Mouse (Mus musculus) neural tube, embryonic 12.5 days (tissue): ENCODE results near the gene Gpr149. TPM values are rescaled to one million over a fixed set of nuclear protein-coding genes. Genes with fewer than 3 reads are reported as not detected.

Source experiments
- ATAC-seq: fragments of 200-750 bp; cut with Nextera tagmentation; 2 replicates; pipeline ENCODE4 v1.8.0; 2017; ENCODE audit warnings: low read depth, mild to moderate bottlenecking, moderate TSS enrichment, moderate library complexity; ENCODE audit not compliant: low FRiP score
- H3K27ac ChIP-seq: fragments of 300-500 bp; sonication (generic); 2 replicates; pipeline ENCODE4 v1.5.1; 2016
- H3K27me3 ChIP-seq: fragments of 300-500 bp; sonication (generic); replicated peaks from 2 replicates; pipeline ENCODE4 v1.6.1; 2016; ENCODE audit warnings: mild to moderate bottlenecking
- H3K36me3 ChIP-seq: fragments of 300-500 bp; sonication (generic); 2 replicates; pipeline ENCODE4 v1.6.1; 2016; ENCODE audit warnings: mild to moderate bottlenecking
- H3K4me1 ChIP-seq: fragments of 300-500 bp; sonication (generic); 2 replicates; pipeline ENCODE4 v1.6.1; 2016
- H3K4me2 ChIP-seq: fragments of 300-500 bp; sonication (generic); replicated peaks from 2 replicates; pipeline ENCODE4 v1.6.1; 2016; ENCODE audit warnings: mild to moderate bottlenecking
- H3K4me3 ChIP-seq: fragments of 300-500 bp; sonication (generic); 2 replicates; pipeline ENCODE4 v1.5.1; 2016
- H3K9ac ChIP-seq: fragments of 300-500 bp; sonication (generic); 2 replicates; pipeline ENCODE4 v1.6.1; 2016; ENCODE audit warnings: mild to moderate bottlenecking
- H3K9me3 ChIP-seq: fragments of 300-500 bp; sonication (generic); 2 replicates; pipeline ENCODE4 v1.6.1; 2016; ENCODE audit warnings: mild to moderate bottlenecking
- WGBS: fragments of 180-500 bp; shearing (Covaris S2); methylation state at CpG from one replicate; pipeline ENCODE4 v1.1.7; 2016; 5-methylcytosine and 5-hydroxymethylcytosine counted together
- polyA plus RNA-seq: library from polyadenylated mRNA; unstranded; fragments of >200 nt; fragmentation: Nextera tagmentation; extraction: Ambion mirVana; gene quantifications from 2 replicates; pipeline ENCODE4 v1.2.1, GENCODE M21; 2016

Gene Gpr149
- polyA plus RNA-seq, result 0.29 and 0.82 TPM in 2 replicates

DNA sequence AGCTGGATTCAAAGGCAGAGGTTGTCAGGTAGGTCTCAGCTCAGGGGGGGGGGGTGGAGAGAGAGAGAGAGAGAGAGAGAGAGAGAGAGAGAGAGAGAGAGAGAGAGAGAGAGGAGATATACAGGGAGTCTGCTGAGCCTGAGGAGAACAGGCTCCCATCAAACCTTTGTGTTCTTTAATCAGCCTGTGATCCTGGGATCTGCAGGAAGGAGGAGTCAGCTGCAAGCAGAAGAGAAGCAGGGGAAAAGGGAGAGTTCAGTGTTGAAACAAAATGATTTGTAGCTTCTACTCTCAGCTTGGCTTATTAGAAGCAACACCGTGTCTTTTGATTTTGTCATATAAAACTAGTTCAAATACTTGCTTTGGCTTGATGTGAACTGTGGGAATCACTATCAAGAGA is at the start of gene Gpr149:
Gene Gpr149 (minus strand): TSS at position 168 of the 400 bp plus-strand sequence.
- peaks cover 15% of the 10 kb centered on the region for H3K27me3 ChIP-seq
- H3K9me3 ChIP-seq, result no peaks in the 10 kb centered on the region
- ATAC-seq, result no peak
- no peak within 1 kb of the TSS for H3K27ac ChIP-seq
- WGBS, result 75% methylated on average over 1 of the region's 1 CpGs
- H3K36me3 ChIP-seq, result no peaks in the 10 kb centered on the region
- H3K4me3 ChIP-seq, result peak within 1 kb of the TSS; percentile 43
- H3K9ac ChIP-seq, result no peak within 1 kb of the TSS
- peak within 1 kb of the TSS; percentile 81 for H3K4me2 ChIP-seq
- H3K4me1 ChIP-seq, result 0 out of 2 replicates have a peak, but pooled peaks cover 5% of the 10 kb centered on the region

DNA sequence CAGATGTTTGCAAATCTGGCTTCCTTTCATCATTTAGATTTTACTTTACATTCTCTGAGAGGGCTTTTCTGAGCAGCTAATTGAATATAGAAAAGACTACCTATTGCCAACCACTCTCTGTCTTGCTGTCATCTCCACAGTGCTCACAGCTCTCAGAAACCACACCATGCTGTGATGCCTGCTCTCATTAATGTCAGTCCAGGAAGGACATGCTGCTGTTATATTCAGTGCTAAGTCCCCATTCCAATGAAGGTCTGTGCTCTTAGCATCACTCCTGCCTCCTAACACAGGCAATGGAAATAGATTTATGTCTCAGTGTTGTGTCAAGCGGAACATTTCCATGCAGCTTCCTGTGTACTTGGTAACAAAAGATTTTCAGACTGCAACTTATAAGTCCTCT is 45.6 kb upstream of the Gpr149 start:
- Histone ChIP-seq H3K27me3 (no peaks in the 10 kb centered on the region), H3K4me1 (no peaks in the 10 kb centered on the region), H3K4me3 (no peak overlapping the region), H3K9ac (no peak overlapping the region), H3K36me3 (no peaks in the 10 kb centered on the region), H3K4me2 (no peak overlapping the region), H3K9me3 (no peaks in the 10 kb centered on the region), H3K27ac (no peak overlapping the region)
- no peak for ATAC-seq
- WGBS, result 67% methylated on average over 1 of the region's 1 CpGs

DNA sequence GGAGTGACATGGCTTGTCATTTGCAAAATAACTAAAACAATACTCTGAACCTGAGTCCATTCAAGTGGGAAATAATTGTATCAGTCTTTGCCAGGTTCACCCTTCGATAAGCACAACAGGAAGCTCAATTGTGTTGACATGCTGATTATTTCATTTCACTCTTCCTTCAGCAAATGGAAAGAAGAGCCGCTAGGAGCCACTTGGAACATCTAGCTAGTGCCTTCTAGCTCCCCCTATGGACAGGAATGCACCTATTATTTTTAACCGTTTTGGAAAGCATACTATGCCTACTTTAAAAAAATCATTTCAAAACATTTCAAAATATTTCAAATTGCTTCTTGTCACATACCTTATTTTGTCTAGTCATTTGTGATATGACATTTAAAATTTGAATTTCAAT is 5.9 kb upstream of the Gpr149 start:
- no peak for ATAC-seq

DNA sequence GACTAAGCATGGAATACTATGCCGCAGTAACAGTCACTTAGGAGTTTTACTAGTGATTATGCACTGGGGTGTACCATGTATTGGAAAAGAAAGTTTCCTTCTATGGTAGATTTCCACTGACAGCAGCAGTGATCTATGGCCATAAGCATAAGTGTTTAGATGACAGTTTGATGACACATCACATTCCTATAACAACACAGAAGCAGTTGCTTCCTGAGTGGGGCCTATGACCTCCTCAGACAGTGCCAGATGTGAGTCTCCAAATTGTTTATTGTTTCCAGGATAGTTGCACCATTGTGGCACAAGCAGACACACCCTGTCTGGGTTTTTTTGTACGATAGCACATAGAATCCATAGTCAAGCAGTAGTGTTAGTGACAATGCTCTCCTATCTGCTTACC is 991 bp upstream of the Gpr149 start:
- peaks cover 15% of the 10 kb centered on the region for H3K27me3 ChIP-seq
- H3K27ac ChIP-seq, result no peak overlapping the region
- H3K4me2 ChIP-seq, result no peak overlapping the region
- no peak overlapping the region for H3K4me3 ChIP-seq
- no peaks in the 10 kb centered on the region for H3K9me3 ChIP-seq
- ATAC-seq, result no peak
- 0 out of 2 replicates have a peak, but pooled peaks cover 5% of the 10 kb centered on the region for H3K4me1 ChIP-seq
- whole genome bisulfite sequencing, result 87% methylated on average over 2 of the region's 2 CpGs
- no peaks in the 10 kb centered on the region for H3K36me3 ChIP-seq
- H3K9ac ChIP-seq, result no peak overlapping the region

More for the DNA sequence above, 5.9 kb upstream of the Gpr149 start:
- H3K27ac ChIP-seq, result no peak overlapping the region
- no peaks in the 10 kb centered on the region for H3K4me1 ChIP-seq
- H3K4me3 ChIP-seq, result no peak overlapping the region
- no peaks in the 10 kb centered on the region for H3K9me3 ChIP-seq
- H3K9ac ChIP-seq, result no peak overlapping the region
- no peak overlapping the region for H3K4me2 ChIP-seq
- no peaks in the 10 kb centered on the region for H3K36me3 ChIP-seq
- WGBS, result 78% methylated on average over 3 of the region's 3 CpGs
- no peaks in the 10 kb centered on the region for H3K27me3 ChIP-seq

DNA sequence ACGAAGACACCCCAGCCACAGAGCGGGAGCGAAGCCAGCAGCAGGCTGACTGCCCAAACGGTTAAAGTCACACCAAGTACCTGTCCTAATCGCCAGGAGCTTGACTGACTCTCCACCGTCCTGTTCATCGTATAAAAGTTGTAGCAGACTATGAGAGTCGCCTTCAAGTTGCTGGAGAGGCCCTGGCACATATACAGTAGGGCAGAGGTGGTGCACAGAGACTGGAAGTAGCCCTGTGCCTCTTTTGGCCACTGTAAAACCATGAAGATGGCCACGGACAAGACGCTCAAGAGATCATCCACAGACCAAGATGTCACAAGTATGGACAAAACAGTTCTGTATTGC is 921 bp downstream of the Gpr149 start:
- Histone ChIP-seq H3K27ac (no peak overlapping the region), H3K4me3 (peak overlapping the region; percentile 43), H3K4me1 (0 out of 2 replicates have a peak, but pooled peaks cover 5% of the 10 kb centered on the region), H3K9ac (peak overlapping the region; percentile 50), H3K9me3 (no peaks in the 10 kb centered on the region), H3K27me3 (peaks cover 15% of the 10 kb centered on the region), H3K36me3 (no peaks in the 10 kb centered on the region), H3K4me2 (peak overlapping the region; percentile 81)
- ATAC-seq, result peak; percentile 48
- 18% methylated on average over 10 of the region's 10 CpGs for WGBS

DNA sequence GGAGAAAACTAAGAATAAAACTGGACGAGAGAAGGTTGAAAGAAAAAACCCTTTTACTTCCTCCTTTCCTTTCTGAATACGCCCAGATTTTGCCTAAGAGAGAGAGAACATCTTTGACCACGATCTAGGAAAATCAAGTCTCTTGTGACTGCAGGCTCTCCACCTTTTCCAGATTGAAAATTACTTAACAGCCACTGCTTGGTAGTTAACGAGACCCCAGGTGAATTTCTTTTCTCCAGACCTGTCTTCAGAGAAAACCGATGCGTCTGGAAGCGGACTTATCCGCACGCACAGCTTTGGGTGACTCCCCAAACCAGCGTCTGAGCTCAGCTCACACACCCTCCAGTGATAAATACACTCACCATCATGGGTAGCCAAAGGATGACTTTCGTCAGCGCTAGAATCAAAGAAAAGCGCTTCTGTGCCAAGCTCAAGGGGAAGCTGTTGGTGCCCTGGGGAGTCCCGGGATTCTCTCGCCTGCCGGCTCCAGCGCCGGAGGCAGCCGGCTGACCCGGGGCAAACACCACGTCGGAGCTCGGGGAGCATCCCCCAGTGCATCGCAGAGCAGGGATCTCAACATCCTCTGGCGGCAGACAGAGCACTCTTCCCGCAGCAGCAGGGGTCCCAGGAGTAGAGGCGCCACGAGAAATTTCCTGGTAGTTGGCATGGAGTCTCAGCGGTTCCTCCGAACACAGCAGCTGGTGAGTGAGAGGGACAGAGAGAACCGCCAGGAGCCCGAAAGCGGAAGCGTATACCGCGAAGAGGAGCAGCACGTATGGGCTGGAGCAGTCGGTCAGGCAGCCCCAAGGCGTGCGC is 1.5 kb downstream of the Gpr149 start:
- 1% methylated on average over 40 of the region's 40 CpGs for WGBS
- Histone ChIP-seq H3K27ac (no peak overlapping the region), H3K4me3 (peak overlapping the region; percentile 43), H3K36me3 (no peaks in the 10 kb centered on the region), H3K4me2 (peak overlapping the region; percentile 81), H3K4me1 (0 out of 2 replicates have a peak, but pooled peaks cover 5% of the 10 kb centered on the region), H3K9ac (peak overlapping the region; percentile 50), H3K9me3 (no peaks in the 10 kb centered on the region), H3K27me3 (peaks cover 15% of the 10 kb centered on the region)
- peak; percentile 86 for ATAC-seq

DNA sequence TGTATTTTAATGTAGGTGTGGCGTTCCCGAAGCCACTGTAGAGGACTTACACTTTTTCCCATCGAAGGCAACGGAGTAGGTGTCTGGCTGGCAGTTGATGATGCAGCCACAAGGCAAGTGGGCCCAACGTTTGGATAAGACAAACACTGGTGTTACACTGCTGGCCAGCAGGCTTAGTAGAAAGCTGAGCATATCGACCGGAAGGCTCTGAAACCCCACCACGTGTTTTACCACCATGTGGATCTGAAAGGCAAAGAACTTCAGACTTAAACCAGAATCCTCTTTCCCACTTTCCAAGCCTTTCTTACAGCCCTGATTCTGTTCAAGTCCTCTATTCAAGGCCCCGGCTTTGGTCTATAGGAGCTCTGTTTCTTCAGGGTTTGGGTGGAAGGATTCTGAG is 2.5 kb downstream of the Gpr149 start:
- no peak for ATAC-seq
- 78% methylated on average over 9 of the region's 9 CpGs for WGBS
- peaks cover 15% of the 10 kb centered on the region for H3K27me3 ChIP-seq
- H3K4me1 ChIP-seq, result 0 out of 2 replicates have a peak, but pooled peaks cover 5% of the 10 kb centered on the region
- H3K36me3 ChIP-seq, result no peaks in the 10 kb centered on the region
- H3K27ac ChIP-seq, result no peak overlapping the region
- H3K4me3 ChIP-seq, result no peak overlapping the region
- H3K9me3 ChIP-seq, result no peaks in the 10 kb centered on the region
- no peak overlapping the region for H3K9ac ChIP-seq
- peak overlapping the region; percentile 81; the same call in 1 of the 2 replicates for H3K4me2 ChIP-seq

DNA sequence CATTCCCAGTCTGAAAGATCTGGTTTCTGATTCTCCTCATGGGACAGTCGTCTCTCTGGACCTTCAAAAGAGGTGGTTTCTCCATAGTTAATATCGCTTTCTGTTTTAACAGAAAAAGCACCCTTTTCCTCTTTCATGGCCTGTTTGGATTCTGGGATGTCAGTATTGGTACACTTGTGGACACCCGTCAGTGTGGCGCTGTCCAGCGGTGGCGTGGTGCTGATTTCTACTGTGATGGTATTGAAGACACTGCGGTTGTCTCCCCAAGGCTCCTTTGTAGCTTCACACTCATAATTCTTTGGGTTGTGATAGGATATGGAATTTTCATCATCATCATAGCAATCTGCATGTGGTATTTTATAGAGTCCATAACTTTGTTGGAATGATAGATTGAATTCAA is 10.1 kb downstream of the Gpr149 start:
- 22% methylated on average over 7 of the region's 7 CpGs for whole genome bisulfite sequencing
- no peak for ATAC-seq
- no peak overlapping the region for H3K4me3 ChIP-seq
- no peaks in the 10 kb centered on the region for H3K27me3 ChIP-seq
- H3K4me1 ChIP-seq, result no peaks in the 10 kb centered on the region
- no peaks in the 10 kb centered on the region for H3K36me3 ChIP-seq
- H3K9ac ChIP-seq, result no peak overlapping the region
- H3K4me2 ChIP-seq, result no peak overlapping the region
- no peak overlapping the region for H3K27ac ChIP-seq
- no peaks in the 10 kb centered on the region for H3K9me3 ChIP-seq

DNA sequence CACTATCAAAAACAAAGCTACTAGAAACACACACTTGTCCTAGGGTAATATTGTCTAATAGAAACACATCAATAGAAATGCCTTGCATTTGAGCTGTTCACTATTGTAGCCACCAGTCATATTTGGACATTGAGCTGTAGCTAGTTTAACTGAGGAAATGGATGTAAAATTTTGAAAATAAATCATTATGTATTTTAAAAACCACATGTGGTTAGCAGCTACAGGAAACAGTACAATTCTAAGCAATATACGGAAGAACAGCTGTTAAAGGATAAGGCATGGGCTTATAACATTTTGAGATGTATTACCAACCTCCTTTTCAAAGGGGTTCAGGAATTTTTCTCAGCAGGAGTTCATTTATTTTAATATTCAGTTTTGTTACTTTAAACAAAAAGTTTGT is 19.9 kb downstream of the Gpr149 start:
- Histone ChIP-seq H3K9ac (no peak overlapping the region), H3K4me2 (no peak overlapping the region), H3K27ac (no peak overlapping the region), H3K4me3 (no peak overlapping the region), H3K4me1 (no peaks in the 10 kb centered on the region), H3K36me3 (no peaks in the 10 kb centered on the region), H3K9me3 (no peaks in the 10 kb centered on the region), H3K27me3 (no peaks in the 10 kb centered on the region)
- no peak for ATAC-seq
- WGBS, result 79% methylated on average over 1 of the region's 1 CpGs

DNA sequence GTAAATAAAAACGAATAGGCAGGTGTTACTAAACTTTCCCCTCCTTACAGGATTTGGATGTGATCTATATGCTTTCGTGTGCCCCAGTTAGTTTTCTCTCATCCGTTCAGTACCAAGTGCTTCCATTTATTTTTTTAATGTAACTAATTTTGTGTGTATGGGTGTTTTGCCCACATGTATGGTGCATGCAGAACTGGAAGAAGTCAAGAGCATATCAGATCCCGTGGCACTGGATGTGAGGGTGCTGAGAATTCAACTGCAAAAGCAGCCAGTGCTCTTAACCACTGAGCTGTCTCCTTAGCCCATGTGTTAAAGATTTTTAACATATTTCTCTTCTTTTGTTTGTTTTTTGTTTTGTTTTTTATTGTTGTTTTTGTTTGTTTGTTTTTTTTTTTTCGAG is 77.3 kb downstream of the Gpr149 start:
- Histone ChIP-seq H3K4me3 (no peak overlapping the region), H3K9ac (no peak overlapping the region), H3K9me3 (no peaks in the 10 kb centered on the region), H3K27me3 (no peaks in the 10 kb centered on the region), H3K27ac (no peak overlapping the region), H3K4me1 (no peaks in the 10 kb centered on the region), H3K4me2 (no peak overlapping the region), H3K36me3 (no peaks in the 10 kb centered on the region)
- 78% methylated on average over 5 of the region's 5 CpGs for WGBS
- ATAC-seq, result no peak

DNA sequence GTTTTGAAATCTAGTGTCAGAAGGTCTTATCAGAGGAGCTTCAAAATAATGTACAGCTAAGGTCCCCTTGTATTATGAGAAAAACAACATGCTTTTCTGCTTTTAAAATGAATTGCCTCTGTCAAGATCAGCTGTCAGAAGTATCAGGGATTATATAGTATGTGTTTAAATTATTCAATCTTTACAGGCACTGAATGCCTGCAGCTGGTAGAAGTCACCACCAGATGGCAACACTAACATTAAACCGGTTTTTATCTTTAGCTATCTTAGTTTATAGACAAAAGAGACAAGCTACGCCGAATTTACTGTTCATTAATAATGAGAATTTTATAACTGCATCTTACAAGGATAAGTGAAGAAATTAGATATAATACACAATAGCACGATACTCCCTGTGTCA is 77.8 kb downstream of the Gpr149 start:
- no peaks in the 10 kb centered on the region for H3K36me3 ChIP-seq
- no peaks in the 10 kb centered on the region for H3K27me3 ChIP-seq
- H3K4me3 ChIP-seq, result no peak overlapping the region
- no peaks in the 10 kb centered on the region for H3K9me3 ChIP-seq
- 48% methylated on average over 4 of the region's 4 CpGs for WGBS
- H3K4me1 ChIP-seq, result no peaks in the 10 kb centered on the region
- no peak overlapping the region for H3K9ac ChIP-seq
- H3K27ac ChIP-seq, result no peak overlapping the region
- peak; percentile 58 for ATAC-seq
- H3K4me2 ChIP-seq, result no peak overlapping the region

DNA sequence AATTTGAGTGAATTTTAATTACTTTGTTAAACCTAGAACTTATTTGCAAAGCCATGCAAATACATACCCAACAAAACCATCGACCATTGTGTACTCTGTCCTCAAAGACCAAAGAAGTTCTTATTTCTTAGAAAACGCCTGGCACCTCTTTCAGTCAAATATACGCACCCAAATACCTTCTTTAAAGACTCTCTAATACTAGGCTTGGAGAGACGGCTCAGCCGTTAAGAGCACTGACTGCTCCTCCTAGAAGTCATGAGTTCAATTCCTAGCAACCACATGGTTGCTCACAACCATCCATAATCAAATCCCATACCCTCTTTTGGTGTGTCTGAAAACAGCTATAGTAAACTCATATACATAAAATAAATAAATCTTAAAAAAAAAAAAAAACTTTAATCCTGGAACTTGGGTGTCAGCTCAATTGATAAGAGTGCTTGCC is 97.7 kb downstream of the Gpr149 start:
- Histone ChIP-seq H3K36me3 (no peaks in the 10 kb centered on the region), H3K9me3 (no peaks in the 10 kb centered on the region), H3K4me2 (peak overlapping the region; percentile 70), H3K27me3 (no peaks in the 10 kb centered on the region), H3K4me3 (peak overlapping the region; percentile 93), H3K4me1 (peaks cover 8% of the 10 kb centered on the region), H3K27ac (no peak overlapping the region), H3K9ac (no peak overlapping the region)
- ATAC-seq, result no peak; the same call in 1 of the 2 replicates
- WGBS, result 43% methylated on average over 5 of the region's 5 CpGs
